Mouse (Mus musculus) limb, embryonic 10.5 days (tissue): Measurements from ENCODE around the gene Usp18. TPM values are rescaled to one million over a fixed set of nuclear protein-coding genes. Genes with fewer than 3 reads are reported as not detected.
A peak's percentile ranks its signal among the peaks of the same experiment; 100 is the strongest.

Experiments used
- DNase-seq: peaks from one replicate; pipeline ENCODE4 v3.0.0-alpha.2; 2017; ENCODE audit warnings: low spot score
- H3K27ac ChIP-seq: fragments of 300-500 bp; sonication (generic); 2 replicates; pipeline ENCODE4 v1.5.1; 2016; ENCODE audit warnings: mild to moderate bottlenecking
- H3K27me3 ChIP-seq: fragments of 300-500 bp; sonication (generic); 2 replicates; pipeline ENCODE4 v1.6.1; 2016; ENCODE audit warnings: low read depth, mild to moderate bottlenecking; ENCODE audit not compliant: poor library complexity, severe bottlenecking
- H3K36me3 ChIP-seq: fragments of 300-500 bp; sonication (generic); 2 replicates; pipeline ENCODE4 v1.6.1; 2016; ENCODE audit warnings: mild to moderate bottlenecking, moderate library complexity
- H3K4me1 ChIP-seq: fragments of 300-500 bp; sonication (generic); 2 replicates; pipeline ENCODE4 v1.6.1; 2016
- H3K4me3 ChIP-seq: fragments of 300-500 bp; sonication (generic); 2 replicates; pipeline ENCODE4 v1.5.1; 2016; ENCODE audit warnings: mild to moderate bottlenecking, moderate library complexity
- H3K9me3 ChIP-seq: fragments of 300-500 bp; sonication (generic); replicated peaks from 2 replicates; pipeline ENCODE4 v1.6.1; 2016; ENCODE audit warnings: mild to moderate bottlenecking
- WGBS: fragments of 180-500 bp; shearing (Covaris S2); methylation state at CpG from one replicate; pipeline ENCODE4 v1.1.7; 2016; 5-methylcytosine and 5-hydroxymethylcytosine counted together
- polyA plus RNA-seq: library from polyadenylated mRNA; unstranded; fragments of >200 nt; fragmentation: Nextera tagmentation; extraction: Ambion mirVana; gene quantifications from 2 replicates; pipeline ENCODE4 v1.2.1, GENCODE M21; 2016

Usp18 gene
- polyA plus RNA-seq, 1 experiment from 2014 or later, result 0.99 TPM

DNA sequence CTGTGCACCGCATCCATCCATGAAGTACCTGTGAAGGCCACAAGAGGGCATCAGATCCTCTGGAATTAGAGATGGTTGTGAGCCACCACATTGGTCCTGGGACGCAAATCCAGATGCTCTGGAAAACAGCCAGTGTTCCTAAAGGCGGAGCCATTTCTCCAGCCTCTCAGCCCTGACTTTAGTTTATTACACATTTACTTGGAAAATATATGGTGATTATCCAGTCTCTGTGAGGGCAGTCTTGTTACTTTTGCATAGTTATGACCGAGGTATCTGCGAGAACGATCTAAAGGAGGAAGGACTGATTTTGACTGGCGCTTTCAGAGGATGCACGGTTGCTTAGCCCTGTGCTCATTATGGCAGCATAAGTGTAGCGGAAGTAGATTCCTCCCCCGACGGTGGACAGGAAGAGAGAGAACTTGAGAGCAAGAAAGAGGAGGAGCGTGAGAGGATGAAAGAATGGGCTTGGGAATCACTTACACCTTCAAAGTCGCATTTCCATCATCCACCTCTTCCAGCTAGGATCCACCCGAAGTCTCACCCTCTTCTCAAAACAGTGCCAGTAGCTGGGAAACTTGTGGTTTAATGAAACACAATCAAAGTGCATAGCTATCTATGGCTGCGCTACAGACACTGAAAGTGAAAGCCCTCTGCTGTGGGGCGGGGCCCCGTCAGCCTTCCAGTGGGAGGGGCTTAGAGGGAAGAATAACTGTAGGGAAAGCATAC, 26.5 kb downstream of the Usp18 start:
- no peaks in the 10 kb centered on the region; the same call in 1 of the 2 replicates for H3K4me1 ChIP-seq
- no peaks in the 10 kb centered on the region for H3K27me3 ChIP-seq
- H3K36me3 ChIP-seq, result no peaks in the 10 kb centered on the region
- DNase-seq, result peak; percentile 85
- H3K27ac ChIP-seq, result peak overlapping the region; percentile 77
- 18% methylated on average over 17 of the region's 17 CpGs for WGBS
- peak overlapping the region; percentile 54 for H3K4me3 ChIP-seq
- H3K9me3 ChIP-seq, result no peaks in the 10 kb centered on the region

DNA sequence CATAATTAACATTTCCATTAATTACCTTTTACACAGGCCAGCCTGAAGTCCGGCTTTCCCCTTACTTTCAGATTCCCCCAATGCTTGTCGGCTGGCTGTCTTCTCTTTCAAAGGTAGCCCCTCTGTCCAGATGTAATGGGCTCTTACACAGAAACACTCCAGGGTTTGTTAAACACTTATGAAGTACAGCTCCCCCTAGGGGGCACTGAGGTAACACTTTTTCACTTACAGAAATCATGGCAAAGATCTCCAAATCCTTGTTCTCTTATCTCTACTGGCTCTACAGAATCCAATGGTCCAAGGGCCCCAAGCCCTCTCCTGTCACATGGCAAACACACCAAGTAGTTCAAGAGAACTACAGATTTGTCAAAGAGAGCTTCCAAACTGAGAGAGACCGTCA, 28.6 kb downstream of the Usp18 start:
- no peak for DNase-seq
- H3K27me3 ChIP-seq, result no peaks in the 10 kb centered on the region
- 87% methylated on average over 3 of the region's 3 CpGs for WGBS
- no peaks in the 10 kb centered on the region for H3K9me3 ChIP-seq
- no peak overlapping the region for H3K4me3 ChIP-seq
- H3K27ac ChIP-seq, result no peak overlapping the region
- no peaks in the 10 kb centered on the region for H3K36me3 ChIP-seq
- H3K4me1 ChIP-seq, result no peaks in the 10 kb centered on the region; the same call in 1 of the 2 replicates

DNA sequence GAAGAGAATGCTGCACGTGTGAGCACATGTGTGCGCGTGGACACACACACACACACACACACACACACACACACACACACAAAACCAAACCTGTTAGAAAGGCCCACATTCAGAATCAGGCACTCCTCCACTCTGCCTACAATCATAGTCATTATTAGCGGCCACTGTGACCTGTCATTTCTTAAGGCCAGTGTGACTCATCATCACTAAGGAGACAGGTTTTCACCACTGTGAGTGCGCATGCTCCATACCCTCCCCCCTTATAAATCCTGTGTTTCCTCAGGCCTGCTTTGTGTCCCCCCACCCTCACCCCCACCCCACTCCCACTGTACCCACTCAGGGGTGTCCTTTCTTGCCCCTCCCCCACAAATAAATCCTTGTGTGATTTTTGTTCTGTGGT, 38.4 kb downstream of the Usp18 start:
- no peaks in the 10 kb centered on the region for H3K4me1 ChIP-seq
- DNase-seq, result no peak
- no peaks in the 10 kb centered on the region for H3K36me3 ChIP-seq
- H3K27ac ChIP-seq, result no peak overlapping the region
- 93% methylated on average over 5 of the region's 5 CpGs for WGBS
- H3K4me3 ChIP-seq, result no peak overlapping the region
- H3K27me3 ChIP-seq, result no peaks in the 10 kb centered on the region
- no peaks in the 10 kb centered on the region for H3K9me3 ChIP-seq

DNA sequence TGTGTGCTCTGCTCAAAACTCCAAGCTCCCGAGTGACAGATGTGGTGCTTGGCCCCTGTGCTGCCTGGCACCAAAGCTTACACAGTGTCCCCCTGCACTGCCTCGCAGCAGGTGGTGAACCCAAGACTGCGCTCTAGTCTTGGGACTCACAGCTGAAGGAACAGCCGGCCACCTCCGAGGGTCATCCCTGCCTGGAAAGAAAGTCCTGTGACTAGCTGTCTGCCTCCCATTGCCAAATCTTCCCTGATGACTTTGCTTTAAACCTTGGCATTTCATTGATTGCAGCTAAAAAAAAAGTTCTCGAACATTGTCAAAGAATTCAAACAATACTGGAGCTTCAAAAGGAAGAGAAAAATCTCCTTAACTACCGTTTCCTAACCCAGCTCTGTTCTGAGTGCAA, 53.6 kb downstream of the Usp18 start:
- Histone ChIP-seq H3K4me1 (peaks cover 14% of the 10 kb centered on the region), H3K27ac (no peak overlapping the region), H3K9me3 (no peaks in the 10 kb centered on the region), H3K36me3 (no peaks in the 10 kb centered on the region), H3K27me3 (no peaks in the 10 kb centered on the region), H3K4me3 (no peak overlapping the region)
- no peak for DNase-seq
- 69% methylated on average over 7 of the region's 7 CpGs for WGBS

DNA sequence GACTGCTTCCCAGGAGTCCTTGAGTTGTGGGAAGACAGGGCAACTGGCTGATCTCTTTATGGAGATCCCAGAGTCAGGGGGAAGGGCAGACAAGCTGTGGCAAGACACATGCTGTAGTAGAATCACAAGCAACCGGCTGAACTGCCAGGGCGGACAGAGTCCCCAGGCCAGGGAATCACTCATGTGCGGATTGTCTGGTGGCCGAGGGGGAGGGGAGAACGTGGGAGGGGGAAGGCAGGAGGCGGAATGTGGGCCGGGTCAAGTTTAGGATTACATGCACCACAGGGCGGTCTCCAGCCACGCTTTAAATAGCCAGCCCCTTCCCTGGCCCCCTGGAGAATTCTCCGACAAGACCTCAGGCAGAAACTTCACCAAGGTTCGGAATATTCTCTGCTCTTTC, 54.2 kb downstream of the Usp18 start, which contains the start of gene Slc6a13:
Slc6a13 (plus strand) TSS at position 274 of the 400 bp plus-strand sequence.
- no peaks in the 10 kb centered on the region for H3K9me3 ChIP-seq
- peak; percentile 72 for DNase-seq
- WGBS, result 5% methylated on average over 11 of the region's 11 CpGs
- H3K27me3 ChIP-seq, result no peaks in the 10 kb centered on the region
- no peaks in the 10 kb centered on the region for H3K36me3 ChIP-seq
- no peak within 1 kb of the TSS; the same call in 1 of the 2 replicates for H3K27ac ChIP-seq
- 0 out of 2 replicates have a peak within 1 kb of the TSS, but pooled peaks have one; percentile 16 for H3K4me3 ChIP-seq
- peaks cover 14% of the 10 kb centered on the region for H3K4me1 ChIP-seq

DNA sequence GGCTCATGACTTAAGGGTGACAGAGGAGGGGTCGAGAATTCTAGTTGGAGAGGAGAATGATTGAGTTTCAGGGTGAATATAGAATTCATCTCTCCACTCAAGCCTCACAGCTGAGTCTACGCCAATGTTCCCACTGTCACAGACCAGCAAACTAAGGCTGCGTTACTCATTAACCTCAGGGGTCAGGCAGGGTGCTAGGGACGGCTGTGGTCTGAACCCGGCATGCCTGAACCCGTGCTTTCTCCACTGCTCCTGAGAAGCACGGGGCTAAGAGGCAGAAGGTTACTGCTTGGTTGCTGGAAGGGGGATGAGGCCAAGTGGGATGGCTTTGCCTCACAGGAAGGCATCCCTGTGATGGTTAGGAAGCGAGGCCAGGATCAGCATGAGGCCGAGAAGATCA, 54.8 kb downstream of the Usp18 start:
- 47% methylated on average over 9 of the region's 9 CpGs for WGBS
- 0 out of 2 replicates have a peak overlapping the region, but pooled peaks have one; percentile 16 for H3K4me3 ChIP-seq
- peaks cover 14% of the 10 kb centered on the region for H3K4me1 ChIP-seq

DNA sequence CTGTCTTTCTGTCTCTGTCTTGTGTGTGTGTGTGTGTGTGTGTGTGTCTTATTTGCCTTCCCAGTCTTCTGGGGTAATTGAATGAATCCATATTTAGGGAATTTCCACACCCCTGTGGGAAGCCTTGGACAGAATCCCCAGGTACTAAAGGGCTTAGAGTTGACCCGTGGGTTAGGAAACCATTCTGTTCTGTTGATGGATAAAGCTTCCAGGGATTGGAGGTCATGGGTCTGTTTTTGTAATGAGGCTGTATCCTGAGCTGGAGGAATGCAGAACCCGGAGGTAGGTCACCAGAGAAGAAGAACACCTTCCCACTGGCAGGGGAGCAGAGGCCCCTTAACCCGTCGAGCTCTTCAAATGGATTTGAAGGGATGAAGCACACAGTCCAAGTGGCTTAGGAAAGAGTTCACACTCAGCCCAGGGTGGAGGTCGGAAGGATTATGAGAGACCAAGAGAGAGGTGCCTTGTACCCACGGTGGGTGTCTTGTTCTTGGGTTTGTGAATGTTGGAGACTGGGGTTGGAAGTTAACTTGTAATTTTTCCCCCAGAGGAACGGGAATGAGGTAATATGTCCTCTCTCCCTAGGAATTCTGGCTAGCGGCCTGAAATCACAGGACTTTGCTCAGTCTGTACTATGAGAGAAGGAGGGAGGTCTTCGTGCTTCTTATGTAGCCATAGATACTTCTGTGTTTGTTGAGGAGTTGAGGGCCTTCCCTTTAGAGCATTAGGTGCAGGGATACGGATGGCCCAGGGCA, 57.9 kb downstream of the Usp18 start:
- Histone ChIP-seq H3K27me3 (no peaks in the 10 kb centered on the region), H3K36me3 (no peaks in the 10 kb centered on the region), H3K9me3 (no peaks in the 10 kb centered on the region), H3K4me3 (no peak overlapping the region), H3K27ac (no peak overlapping the region), H3K4me1 (peaks cover 14% of the 10 kb centered on the region)
- 77% methylated on average over 10 of the region's 10 CpGs for WGBS
- no peak for DNase-seq

More for the DNA sequence above, 54.8 kb downstream of the Usp18 start:
- Histone ChIP-seq H3K9me3 (no peaks in the 10 kb centered on the region), H3K36me3 (no peaks in the 10 kb centered on the region), H3K27ac (no peak overlapping the region), H3K27me3 (no peaks in the 10 kb centered on the region)
- no peak for DNase-seq

DNA sequence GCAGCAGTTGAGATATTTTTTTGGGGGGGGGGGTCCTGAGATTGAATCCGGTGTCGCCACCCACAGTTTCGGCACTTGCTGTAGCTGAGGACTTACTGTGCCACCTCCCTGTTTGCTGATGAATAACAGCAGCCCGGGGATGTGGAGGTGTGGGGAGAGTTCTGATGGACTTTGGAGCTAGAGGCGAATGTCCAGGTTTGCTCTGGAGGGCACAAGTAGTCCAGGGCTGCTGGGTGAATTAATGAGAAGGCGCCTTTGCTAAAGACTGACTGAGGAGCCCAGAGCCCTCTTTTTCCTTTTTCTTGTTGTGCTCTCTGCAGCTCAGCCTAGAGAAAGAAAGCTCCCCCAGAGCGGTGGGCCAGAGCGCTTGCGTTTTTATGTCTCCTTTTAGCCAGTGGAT, 58.9 kb downstream of the Usp18 start:
- peaks cover 13% of the 10 kb centered on the region for H3K4me1 ChIP-seq
- H3K27ac ChIP-seq, result no peak overlapping the region
- 85% methylated on average over 9 of the region's 9 CpGs for WGBS
- no peak for DNase-seq
- no peaks in the 10 kb centered on the region for H3K27me3 ChIP-seq
- no peaks in the 10 kb centered on the region for H3K9me3 ChIP-seq
- H3K36me3 ChIP-seq, result no peaks in the 10 kb centered on the region
- no peak overlapping the region for H3K4me3 ChIP-seq

DNA sequence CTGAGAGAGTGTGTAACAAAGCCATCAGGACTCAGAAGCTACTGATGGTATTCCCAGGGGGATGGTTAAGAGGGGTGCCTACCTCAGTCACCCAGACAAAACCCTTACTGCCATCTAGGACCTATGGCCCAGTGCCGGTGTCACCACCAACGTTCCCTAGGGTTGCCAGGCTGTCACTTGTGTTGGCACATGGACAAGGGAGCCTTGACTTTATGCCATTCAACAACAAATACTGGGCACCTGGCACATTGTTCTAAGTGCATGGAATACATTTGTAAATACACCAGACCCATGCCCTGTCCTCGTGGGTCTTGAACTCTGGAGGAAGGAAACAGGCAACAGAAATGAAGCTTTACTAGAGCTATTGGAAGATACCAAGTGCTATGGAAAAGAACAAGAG, 59.9 kb downstream of the Usp18 start:
- Histone ChIP-seq H3K9me3 (no peaks in the 10 kb centered on the region), H3K4me1 (peaks cover 3% of the 10 kb centered on the region), H3K27me3 (no peaks in the 10 kb centered on the region), H3K36me3 (no peaks in the 10 kb centered on the region), H3K27ac (no peak overlapping the region), H3K4me3 (no peak overlapping the region)
- no peak for DNase-seq
- 94% methylated on average over 3 of the region's 3 CpGs for WGBS

DNA sequence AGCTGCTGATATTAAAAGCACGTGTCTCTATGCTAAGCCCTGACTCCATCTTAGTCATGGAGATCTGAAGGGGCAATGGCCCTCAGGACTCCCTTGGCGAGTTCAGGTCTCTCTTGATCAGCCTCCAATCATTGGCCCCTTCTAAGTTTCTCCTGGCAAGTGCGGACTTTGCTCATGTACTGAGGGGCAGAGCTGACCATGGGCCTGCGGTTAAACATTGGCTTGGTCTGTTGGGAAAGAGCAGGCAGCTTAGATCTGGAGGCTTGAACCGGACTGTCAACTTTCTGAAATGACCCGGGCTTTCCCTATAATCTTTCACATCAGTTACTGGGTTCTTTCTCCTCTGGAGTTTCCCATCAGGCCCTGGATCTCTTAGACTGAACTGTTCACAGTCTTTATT, 65.3 kb downstream of the Usp18 start:
- no peak for DNase-seq
- Histone ChIP-seq H3K9me3 (no peaks in the 10 kb centered on the region), H3K27ac (no peak overlapping the region), H3K4me1 (no peaks in the 10 kb centered on the region), H3K4me3 (no peak overlapping the region), H3K27me3 (no peaks in the 10 kb centered on the region), H3K36me3 (no peaks in the 10 kb centered on the region)
- WGBS, result 91% methylated on average over 6 of the region's 6 CpGs

DNA sequence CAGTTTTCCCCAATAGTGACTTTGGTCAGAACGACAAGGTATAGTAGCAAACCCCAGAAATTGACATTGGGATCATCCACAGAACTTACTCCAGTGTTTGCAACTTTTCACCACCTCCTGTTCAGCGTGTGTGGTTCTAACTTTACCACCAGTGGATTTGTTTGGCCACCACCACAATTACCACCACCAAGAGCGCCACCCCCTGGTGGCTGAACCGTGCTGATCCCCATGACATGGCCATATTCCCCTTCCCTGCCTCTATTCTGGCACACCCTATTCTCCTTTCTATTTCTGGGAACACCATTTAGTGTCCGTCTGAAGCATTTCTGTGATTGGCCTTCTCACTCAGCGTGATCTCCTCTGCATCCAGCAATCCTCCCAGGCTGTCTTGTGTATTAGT, 73.4 kb downstream of the Usp18 start:
- no peak for DNase-seq
- Histone ChIP-seq H3K4me3 (no peak overlapping the region), H3K27ac (no peak overlapping the region), H3K4me1 (no peaks in the 10 kb centered on the region), H3K27me3 (no peaks in the 10 kb centered on the region), H3K36me3 (no peaks in the 10 kb centered on the region), H3K9me3 (no peaks in the 10 kb centered on the region)
- 72% methylated on average over 6 of the region's 6 CpGs for WGBS
